Mouse (Mus musculus) heart, embryonic 16.5 days (tissue): ENCODE data around the gene Foxn3. TPM values are rescaled to one million over a fixed set of nuclear protein-coding genes. Genes with fewer than 3 reads are reported as not detected.

Experiments
- ATAC-seq: fragments of 200-750 bp; cut with Nextera tagmentation; replicated peaks from 2 replicates; pipeline ENCODE4 v1.8.0; 2017; ENCODE audit warnings: moderate number of reproducible peaks; ENCODE audit not compliant: insufficient read depth, low FRiP score; ENCODE audit errors: extremely low read depth
- H3K27ac ChIP-seq: fragments of 300-500 bp; sonication (generic); 2 replicates; pipeline ENCODE4 v1.5.1; 2014; ENCODE audit warnings: mild to moderate bottlenecking, low read length, control low read depth, moderate library complexity
- H3K27me3 ChIP-seq: fragments of 300-500 bp; sonication (generic); 2 replicates; pipeline ENCODE4 v1.6.1; 2014; ENCODE audit warnings: low read length, mixed read lengths; ENCODE audit not compliant: control insufficient read depth, insufficient read depth
- H3K36me3 ChIP-seq: fragments of 300-500 bp; sonication (generic); 2 replicates; pipeline ENCODE4 v1.6.1; 2014; ENCODE audit not compliant: control insufficient read depth, insufficient read depth
- H3K4me1 ChIP-seq: fragments of 300-500 bp; sonication (generic); 2 replicates; pipeline ENCODE4 v1.6.1; 2014; ENCODE audit warnings: low read length, mixed read lengths; ENCODE audit not compliant: control insufficient read depth, insufficient read depth
- H3K4me2 ChIP-seq: fragments of 300-500 bp; sonication (generic); 2 replicates; pipeline ENCODE4 v1.6.1; 2014; ENCODE audit warnings: low read depth, mild to moderate bottlenecking, control low read depth, low read length
- H3K4me3 ChIP-seq: fragments of 300-500 bp; sonication (generic); 2 replicates; pipeline ENCODE4 v1.5.1; 2014; ENCODE audit warnings: mild to moderate bottlenecking, control low read depth, low read length
- H3K9ac ChIP-seq: fragments of 300-500 bp; sonication (generic); 2 replicates; pipeline ENCODE4 v1.6.1; 2014; ENCODE audit warnings: low read length, control low read depth
- H3K9me3 ChIP-seq: fragments of 300-500 bp; sonication (generic); replicated peaks from 2 replicates; pipeline ENCODE4 v1.6.1; 2016; ENCODE audit warnings: low read length; ENCODE audit not compliant: control insufficient read depth
- WGBS: fragments of 180-500 bp; shearing (Covaris S2); extraction: QIAGEN DNeasy Blood & Tissue Kit; methylation state at CpG from one replicate; pipeline ENCODE4 v1.1.7; 2014; 5-methylcytosine and 5-hydroxymethylcytosine counted together
- polyA plus RNA-seq: library from polyadenylated mRNA; unstranded; fragments of >200 nt; fragmentation: Nextera tagmentation; extraction: Ambion mirVana; gene quantifications from 2 replicates; pipeline ENCODE4 v1.2.1, GENCODE M21; 2015

Gene Foxn3
- polyA plus RNA-seq, 1 experiment from 2014 or later: 52.1 TPM

DNA sequence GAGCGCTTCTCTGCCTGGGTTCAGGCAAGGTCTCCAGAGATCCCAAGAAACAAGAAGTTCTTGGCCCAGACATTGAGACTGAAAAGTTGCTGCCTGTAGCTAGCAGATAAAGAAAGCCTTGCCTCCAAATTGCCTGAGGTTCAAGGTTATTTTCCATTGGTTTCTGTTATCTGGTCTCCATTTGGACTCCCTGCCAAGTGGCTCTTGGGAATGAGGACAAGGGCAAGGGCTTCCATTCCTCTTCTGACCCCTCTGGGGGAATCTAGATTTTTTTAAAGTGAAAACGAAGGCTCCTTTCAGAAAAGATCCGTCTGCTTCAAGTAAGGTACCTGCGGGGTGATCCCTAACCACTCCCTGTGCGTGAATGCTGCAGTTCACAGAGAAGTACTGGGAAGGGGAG lies 130.0 kb downstream of the Foxn3 start:
- no peaks in the 10 kb centered on the region for H3K36me3 ChIP-seq
- no peak overlapping the region for H3K4me3 ChIP-seq
- no peak overlapping the region for H3K4me2 ChIP-seq
- no peak overlapping the region for H3K27ac ChIP-seq
- H3K4me1 ChIP-seq: peaks cover 4% of the 10 kb centered on the region; the same call in 1 of the 2 replicates
- ATAC-seq: no peak
- 56% methylated on average over 5 of the region's 5 CpGs for WGBS
- no peak overlapping the region for H3K9ac ChIP-seq
- H3K27me3 ChIP-seq: no peaks in the 10 kb centered on the region
- H3K9me3 ChIP-seq: no peaks in the 10 kb centered on the region

DNA sequence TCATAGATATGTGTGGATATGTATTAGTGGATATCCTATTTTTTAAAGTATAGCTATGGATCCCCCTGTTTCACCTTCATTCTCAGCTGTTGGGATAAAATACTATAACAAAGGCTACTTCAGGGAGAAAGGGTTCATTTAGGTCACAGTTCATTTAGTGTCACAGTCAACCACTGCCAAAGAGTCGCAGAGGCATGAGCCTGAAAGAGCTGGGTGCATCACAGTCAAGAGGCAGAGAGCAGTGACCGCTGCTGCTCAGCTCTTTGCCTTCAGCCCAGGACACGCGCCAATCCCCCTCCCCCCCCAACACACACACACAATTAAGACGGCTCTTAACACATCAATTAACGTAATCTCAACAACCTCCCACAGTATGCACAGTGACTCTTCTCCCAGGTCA lies 131.8 kb downstream of the Foxn3 start:
- Histone ChIP-seq H3K27ac (no peak overlapping the region), H3K36me3 (no peaks in the 10 kb centered on the region), H3K4me1 (peaks cover 4% of the 10 kb centered on the region; the same call in 1 of the 2 replicates), H3K9me3 (no peaks in the 10 kb centered on the region), H3K27me3 (no peaks in the 10 kb centered on the region), H3K9ac (no peak overlapping the region), H3K4me2 (no peak overlapping the region), H3K4me3 (no peak overlapping the region)
- 84% methylated on average over 6 of the region's 6 CpGs for WGBS
- no peak for ATAC-seq

DNA sequence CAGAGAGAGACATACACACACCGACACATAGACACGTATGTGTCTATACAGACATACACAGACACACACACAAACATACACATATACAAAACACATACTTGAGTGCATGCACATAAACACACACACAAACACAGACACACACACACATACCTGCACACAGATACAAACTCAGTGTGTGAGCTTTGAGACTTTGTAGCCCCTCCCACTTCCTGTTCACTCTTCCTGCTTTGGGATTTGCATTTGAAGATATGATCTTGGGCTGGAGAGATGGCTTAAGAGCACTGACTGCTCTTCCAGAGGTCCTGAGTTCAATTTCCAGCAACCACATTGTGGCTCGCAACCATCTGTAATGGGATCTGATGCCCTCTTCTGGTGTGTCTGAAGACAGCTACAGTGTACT lies 132.4 kb downstream of the Foxn3 start:
- H3K4me1 ChIP-seq: peaks cover 4% of the 10 kb centered on the region; the same call in 1 of the 2 replicates
- 96% methylated on average over 3 of the region's 3 CpGs for WGBS
- no peak overlapping the region for H3K9ac ChIP-seq
- no peak overlapping the region for H3K27ac ChIP-seq
- H3K9me3 ChIP-seq: no peaks in the 10 kb centered on the region
- H3K27me3 ChIP-seq: no peaks in the 10 kb centered on the region
- H3K4me2 ChIP-seq: no peak overlapping the region
- H3K36me3 ChIP-seq: no peaks in the 10 kb centered on the region
- no peak for ATAC-seq
- H3K4me3 ChIP-seq: no peak overlapping the region

DNA sequence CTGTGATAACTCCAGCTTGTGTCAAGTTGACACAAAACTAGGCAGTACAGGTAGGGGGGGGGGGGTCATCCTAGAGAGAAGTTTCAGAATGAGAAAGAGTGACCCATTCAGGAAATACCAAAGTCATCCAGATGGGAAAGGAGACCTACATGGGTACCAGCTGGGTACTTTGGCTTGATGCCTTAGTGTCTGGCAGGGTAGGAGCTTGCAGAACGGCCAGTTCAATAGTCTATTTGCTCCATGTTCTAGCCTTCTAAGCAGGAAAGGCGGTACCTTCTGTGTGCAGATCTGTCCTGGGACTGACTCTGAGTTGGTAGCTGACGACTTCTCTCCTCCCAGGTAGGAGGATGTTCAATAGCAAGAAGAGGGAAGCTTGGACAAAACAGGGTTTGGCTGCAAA lies 134.3 kb downstream of the Foxn3 start:
- 89% methylated on average over 3 of the region's 3 CpGs for WGBS
- no peak overlapping the region for H3K4me2 ChIP-seq
- no peak for ATAC-seq
- H3K9me3 ChIP-seq: no peaks in the 10 kb centered on the region
- H3K4me3 ChIP-seq: no peak overlapping the region
- H3K27ac ChIP-seq: no peak overlapping the region
- no peak overlapping the region for H3K9ac ChIP-seq
- peaks cover 4% of the 10 kb centered on the region; the same call in 1 of the 2 replicates for H3K4me1 ChIP-seq
- no peaks in the 10 kb centered on the region for H3K27me3 ChIP-seq
- no peaks in the 10 kb centered on the region for H3K36me3 ChIP-seq

DNA sequence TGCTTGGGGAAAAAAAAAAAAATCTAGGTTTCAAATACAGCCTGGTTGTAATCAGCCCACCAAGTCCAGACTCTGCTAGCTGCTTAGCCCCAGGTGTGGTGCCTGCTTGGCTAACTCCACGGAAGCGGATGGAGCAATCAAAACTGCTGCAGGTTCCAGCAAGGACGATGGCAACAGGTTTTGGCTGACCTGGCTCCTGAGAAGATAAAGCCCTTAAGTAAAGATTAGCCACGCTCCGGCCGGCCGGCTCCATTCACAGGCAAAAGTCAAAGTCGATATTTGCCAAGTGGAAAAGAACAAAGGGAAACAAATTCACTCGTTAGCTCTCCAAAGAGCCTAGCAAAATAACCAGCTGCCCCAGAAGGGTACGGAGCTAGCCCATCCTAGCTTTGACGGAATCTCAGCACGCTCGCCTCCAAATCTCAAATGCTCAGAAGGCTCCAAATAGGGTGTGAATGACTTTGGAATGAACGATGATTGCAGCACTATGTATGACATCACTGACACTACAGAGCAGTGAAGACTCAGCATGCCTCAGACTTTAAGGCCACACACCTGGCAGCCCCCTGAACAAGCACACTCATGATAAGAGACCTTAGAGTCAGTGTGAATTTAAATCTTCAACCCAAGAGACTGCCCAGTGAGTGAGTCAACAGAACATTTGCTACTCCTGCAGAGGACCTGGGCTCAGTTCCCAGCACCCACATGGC lies 137.0 kb downstream of the Foxn3 start:
- 55% methylated on average over 14 of the region's 14 CpGs for WGBS
- ATAC-seq: no peak

DNA sequence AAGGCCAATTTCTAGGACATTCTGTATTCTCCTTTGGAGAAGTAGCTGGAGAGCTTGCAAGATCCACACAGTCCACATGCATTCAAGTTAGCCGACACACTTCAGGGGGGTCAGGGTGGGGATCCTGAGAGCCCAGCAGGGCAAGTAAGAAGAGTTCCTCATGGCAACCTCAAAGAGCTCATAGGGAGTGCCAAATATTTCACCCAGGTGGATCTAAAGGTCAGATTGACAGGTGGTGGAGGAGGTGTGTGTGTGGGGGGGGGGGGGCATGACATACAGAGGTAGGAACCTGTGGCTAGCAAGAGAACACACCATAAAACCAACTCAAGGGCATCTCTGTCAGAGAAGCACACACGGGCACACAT lies 144.0 kb downstream of the Foxn3 start:
- 85% methylated on average over 2 of the region's 2 CpGs for WGBS
- no peak overlapping the region for H3K9ac ChIP-seq

More for the DNA sequence above, 137.0 kb downstream of the Foxn3 start:
- Histone ChIP-seq H3K36me3 (no peaks in the 10 kb centered on the region), H3K27ac (no peak overlapping the region), H3K4me1 (no peaks in the 10 kb centered on the region), H3K27me3 (no peaks in the 10 kb centered on the region), H3K9me3 (no peaks in the 10 kb centered on the region), H3K4me3 (no peak overlapping the region), H3K9ac (no peak overlapping the region), H3K4me2 (no peak overlapping the region)

DNA sequence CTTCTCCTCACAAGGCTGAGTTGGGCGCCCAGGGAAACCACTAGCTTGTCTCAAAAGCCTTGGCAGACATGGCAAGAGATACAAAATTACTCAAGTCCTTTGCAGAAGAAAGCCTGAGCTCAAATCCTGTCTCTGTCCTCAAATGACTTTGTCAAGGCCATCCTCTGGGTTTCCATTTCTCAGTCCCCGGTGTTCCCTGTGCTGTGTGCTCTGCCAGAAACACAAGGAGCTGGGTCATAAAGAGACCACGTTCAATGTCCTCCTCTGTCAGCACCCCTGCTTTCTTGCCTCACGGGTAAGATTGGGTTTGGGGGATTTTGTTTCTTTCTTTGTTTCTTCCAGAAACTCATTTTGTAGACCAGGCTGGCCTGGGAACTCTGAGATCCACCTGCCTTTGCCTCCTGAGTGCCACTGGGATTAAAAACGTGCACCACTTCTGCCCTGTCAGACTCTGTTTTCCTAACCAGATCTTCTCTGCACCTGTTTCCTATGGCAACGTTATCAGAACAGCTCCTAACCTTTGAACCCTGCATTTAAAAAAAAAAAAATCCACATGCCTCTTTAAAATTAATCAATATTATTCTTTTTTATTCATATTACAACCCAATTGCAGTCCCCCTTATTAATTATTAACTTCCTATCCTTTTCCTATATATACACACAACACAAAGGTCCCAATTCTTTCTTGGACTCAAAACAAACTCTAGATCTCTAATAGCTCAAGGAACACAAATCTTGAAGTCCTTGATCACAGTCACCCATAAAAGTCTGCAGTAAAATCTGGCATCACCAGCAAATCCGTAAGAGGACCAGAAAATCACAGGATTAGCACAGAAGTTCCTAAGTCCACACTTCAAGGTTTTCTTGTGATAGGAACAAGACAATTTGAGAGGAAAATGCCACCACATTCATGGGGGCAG lies 144.6 kb downstream of the Foxn3 start:
- Histone ChIP-seq H3K9ac (no peak overlapping the region), H3K27ac (no peak overlapping the region), H3K36me3 (no peaks in the 10 kb centered on the region), H3K4me2 (no peak overlapping the region), H3K27me3 (no peaks in the 10 kb centered on the region), H3K4me3 (no peak overlapping the region), H3K4me1 (no peaks in the 10 kb centered on the region), H3K9me3 (no peaks in the 10 kb centered on the region)
- no peak for ATAC-seq
- 72% methylated on average over 7 of the region's 7 CpGs for WGBS

More for the DNA sequence above, 144.0 kb downstream of the Foxn3 start:
- Histone ChIP-seq H3K4me3 (no peak overlapping the region), H3K36me3 (no peaks in the 10 kb centered on the region), H3K9me3 (no peaks in the 10 kb centered on the region), H3K4me1 (no peaks in the 10 kb centered on the region), H3K27ac (no peak overlapping the region), H3K4me2 (no peak overlapping the region), H3K27me3 (no peaks in the 10 kb centered on the region)
- ATAC-seq: no peak

DNA sequence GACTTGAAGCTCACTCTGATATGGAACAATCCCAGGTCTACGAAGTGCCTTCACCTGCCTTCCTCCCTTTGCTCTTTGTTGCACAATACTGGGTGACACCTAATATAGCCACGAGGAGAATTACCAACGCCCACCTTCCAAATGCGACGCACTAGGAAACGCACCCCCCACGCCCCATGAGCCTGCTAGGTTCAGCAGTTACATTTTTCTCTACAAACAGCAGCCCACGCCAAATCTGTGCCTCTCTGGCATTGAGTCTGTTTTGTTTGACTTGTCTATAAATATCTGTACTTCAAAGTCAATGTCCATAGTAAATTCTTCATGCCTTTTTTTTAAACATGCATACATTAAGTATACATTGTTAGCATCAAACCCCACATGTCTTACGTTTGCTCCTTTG lies 145.5 kb downstream of the Foxn3 start:
- Histone ChIP-seq H3K9me3 (no peaks in the 10 kb centered on the region), H3K4me1 (no peaks in the 10 kb centered on the region), H3K4me3 (no peak overlapping the region), H3K9ac (no peak overlapping the region), H3K27me3 (no peaks in the 10 kb centered on the region), H3K36me3 (no peaks in the 10 kb centered on the region), H3K4me2 (no peak overlapping the region), H3K27ac (no peak overlapping the region)
- no peak for ATAC-seq
- WGBS: 79% methylated on average over 9 of the region's 9 CpGs

DNA sequence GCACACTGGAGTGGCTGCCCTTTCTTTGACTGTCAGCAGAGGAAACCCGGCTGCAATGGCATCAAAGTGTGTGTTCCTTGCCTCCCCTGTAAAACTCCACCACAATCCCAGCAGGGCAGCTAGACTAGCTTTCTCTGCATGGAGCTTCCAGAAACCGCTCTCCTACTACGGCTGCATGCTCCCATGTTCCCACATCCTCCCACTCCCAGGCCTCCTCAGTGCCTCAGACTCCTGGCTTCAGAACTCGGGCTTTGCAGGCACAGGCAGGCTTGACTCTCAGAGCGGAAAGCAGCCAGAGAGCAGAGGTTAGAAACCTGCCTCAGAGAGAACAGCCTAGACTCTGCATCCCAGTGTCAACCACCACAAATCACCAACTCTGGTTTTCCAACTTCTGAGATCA lies 147.8 kb downstream of the Foxn3 start:
- Histone ChIP-seq H3K27ac (no peak overlapping the region), H3K9ac (no peak overlapping the region), H3K4me3 (no peak overlapping the region), H3K4me2 (no peak overlapping the region), H3K4me1 (no peaks in the 10 kb centered on the region), H3K36me3 (no peaks in the 10 kb centered on the region), H3K27me3 (no peaks in the 10 kb centered on the region), H3K9me3 (no peaks in the 10 kb centered on the region)
- WGBS: 75% methylated on average over 5 of the region's 5 CpGs
- ATAC-seq: no peak
